Comparison of ENCODE assay signal across 13 mouse cellular contexts in genomic region chr10:100617233-100617903, GRCm38 (mm10). TPM values are rescaled to one million over a fixed set of nuclear protein-coding genes. Genes with fewer than 3 reads are reported as not detected.
A peak's percentile ranks its signal among the peaks of the same experiment; 100 is the strongest.
DNase-seq lines count a peak whose midpoint lies in the region; ATAC-seq and TF ChIP-seq lines count a peak whose summit lies in the region.
"Had no signal": no experiment of that assay in that cellular context is flagged by ENCODE, and none has a peak within 500 bp of the region (broad histone marks: within the 10 kb centered on the region; RNA-seq: fewer than 3 reads in every experiment).

No protein-coding gene starts in this region.

- H3K9ac ChIP-seq in forebrain, embryonic 12.5 days, result no peak overlapping the region
- no peak overlapping the region for H3K9ac ChIP-seq in neural tube, embryonic 14.5 days (replicated peaks; ENCODE audit: low read depth, low read length)
- H3K9ac ChIP-seq in neural tube, embryonic 15.5 days (replicated peaks), result no peak overlapping the region
- H3K9ac ChIP-seq in forebrain, embryonic 15.5 days (replicated peaks), result no peak overlapping the region
- H3K9ac ChIP-seq in liver, postnatal 0 days (replicated peaks), result no peak overlapping the region
- H3K9ac ChIP-seq: intestine, embryonic 15.5 days; liver, embryonic 12.5 days had no signal

- 80% methylated on average over 6 of the region's 6 CpGs for WGBS in forebrain, embryonic 12.5 days
- WGBS in forebrain, embryonic 10.5 days, result 81% methylated on average over 6 of the region's 6 CpGs
- WGBS in neural tube, embryonic 14.5 days, result 73% methylated on average over 6 of the region's 6 CpGs
- 71% methylated on average over 6 of the region's 6 CpGs for WGBS in neural tube, embryonic 15.5 days
- WGBS in forebrain, embryonic 15.5 days, result 62% methylated on average over 6 of the region's 6 CpGs
- WGBS in liver, postnatal 0 days (ENCODE audit: insufficient replicate concordance), result 77% methylated on average over 6 of the region's 6 CpGs

- no peaks in the 10 kb centered on the region for H3K4me1 ChIP-seq in forebrain, embryonic 12.5 days
- H3K4me1 ChIP-seq in forebrain, embryonic 10.5 days, result no peaks in the 10 kb centered on the region
- H3K4me1 ChIP-seq in neural tube, embryonic 14.5 days (ENCODE audit: control insufficient read depth, insufficient read depth, low read length), result no peaks in the 10 kb centered on the region
- H3K4me1 ChIP-seq in neural tube, embryonic 15.5 days, result no peaks in the 10 kb centered on the region
- no peaks in the 10 kb centered on the region for H3K4me1 ChIP-seq in forebrain, embryonic 15.5 days
- no peaks in the 10 kb centered on the region for H3K4me1 ChIP-seq in liver, postnatal 0 days (ENCODE audit: insufficient read depth)
- H3K4me1 ChIP-seq: intestine, embryonic 15.5 days; liver, embryonic 12.5 days had no signal

- no peak for TF ChIP-seq CTCF in liver, postnatal 0 days (IDR thresholded peaks at IDR 0.05; ENCODE audit: low read depth)

- no peak for TF ChIP-seq EP300 in liver, postnatal 0 days (IDR thresholded peaks at IDR 0.05; ENCODE audit: low read depth)

- H3K27me3 ChIP-seq in forebrain, embryonic 12.5 days, result no peaks in the 10 kb centered on the region
- no peaks in the 10 kb centered on the region for H3K27me3 ChIP-seq in forebrain, embryonic 10.5 days (ENCODE audit: poor library complexity, severe bottlenecking)
- no peaks in the 10 kb centered on the region for H3K27me3 ChIP-seq in neural tube, embryonic 14.5 days (ENCODE audit: control insufficient read depth, insufficient read depth, low read length)
- H3K27me3 ChIP-seq in neural tube, embryonic 15.5 days (replicated peaks), result no peaks in the 10 kb centered on the region
- H3K27me3 ChIP-seq in forebrain, embryonic 15.5 days, result no peaks in the 10 kb centered on the region
- no peaks in the 10 kb centered on the region for H3K27me3 ChIP-seq in liver, postnatal 0 days (ENCODE audit: insufficient read depth, low read length)
- H3K27me3 ChIP-seq: intestine, embryonic 15.5 days; liver, embryonic 12.5 days had no signal

- H3K9me3 ChIP-seq in forebrain, embryonic 12.5 days, result no peaks in the 10 kb centered on the region
- no peaks in the 10 kb centered on the region for H3K9me3 ChIP-seq in forebrain, embryonic 10.5 days
- no peaks in the 10 kb centered on the region for H3K9me3 ChIP-seq in neural tube, embryonic 14.5 days (ENCODE audit: control insufficient read depth, low read length)
- H3K9me3 ChIP-seq in neural tube, embryonic 15.5 days (replicated peaks), result no peaks in the 10 kb centered on the region
- H3K9me3 ChIP-seq in forebrain, embryonic 15.5 days, result no peaks in the 10 kb centered on the region
- H3K9me3 ChIP-seq in liver, postnatal 0 days (ENCODE audit: low read length), result no peaks in the 10 kb centered on the region
- H3K9me3 ChIP-seq: intestine, embryonic 15.5 days; liver, embryonic 12.5 days had no signal

- peak; percentile 49; the same call in 1 of the 2 replicates for ATAC-seq in forebrain, embryonic 12.5 days (ENCODE audit: low FRiP score)
- ATAC-seq in neural tube, embryonic 14.5 days (ENCODE audit: low read depth), result peak; percentile 41; the same call in 1 of the 2 replicates
- no peak for ATAC-seq in neural tube, embryonic 15.5 days (ENCODE audit: low FRiP score)
- peak; percentile 93 for ATAC-seq in forebrain, embryonic 15.5 days (replicated peaks)
- ATAC-seq in liver, postnatal 0 days, result no peak
- ATAC-seq: intestine, embryonic 15.5 days; liver, embryonic 12.5 days had no signal

- no peak overlapping the region for H3K27ac ChIP-seq in forebrain, embryonic 12.5 days
- H3K27ac ChIP-seq in forebrain, embryonic 10.5 days, result no peak overlapping the region
- H3K27ac ChIP-seq in neural tube, embryonic 14.5 days (ENCODE audit: low read depth, low read length), result no peak overlapping the region
- H3K27ac ChIP-seq in neural tube, embryonic 15.5 days (replicated peaks), result no peak overlapping the region
- no peak overlapping the region for H3K27ac ChIP-seq in forebrain, embryonic 15.5 days (replicated peaks)
- no peak overlapping the region for H3K27ac ChIP-seq in liver, postnatal 0 days (ENCODE audit: low read depth)
- H3K27ac ChIP-seq: intestine, embryonic 15.5 days; liver, embryonic 12.5 days had no signal

- H3K36me3 ChIP-seq in forebrain, embryonic 12.5 days (replicated peaks), result no peaks in the 10 kb centered on the region
- H3K36me3 ChIP-seq in forebrain, embryonic 10.5 days (replicated peaks), result no peaks in the 10 kb centered on the region
- H3K36me3 ChIP-seq in neural tube, embryonic 14.5 days (ENCODE audit: control insufficient read depth, insufficient read depth, low read length), result no peaks in the 10 kb centered on the region
- H3K36me3 ChIP-seq in neural tube, embryonic 15.5 days, result no peaks in the 10 kb centered on the region
- H3K36me3 ChIP-seq in forebrain, embryonic 15.5 days, result no peaks in the 10 kb centered on the region
- H3K36me3 ChIP-seq in liver, postnatal 0 days (replicated peaks; ENCODE audit: insufficient read depth, low read length), result no peaks in the 10 kb centered on the region
- H3K36me3 ChIP-seq: intestine, embryonic 15.5 days; liver, embryonic 12.5 days had no signal

- no peak overlapping the region for H3K4me2 ChIP-seq in forebrain, embryonic 12.5 days
- H3K4me2 ChIP-seq in neural tube, embryonic 14.5 days (ENCODE audit: low read depth, low read length), result no peak overlapping the region
- H3K4me2 ChIP-seq in neural tube, embryonic 15.5 days, result no peak overlapping the region
- H3K4me2 ChIP-seq in forebrain, embryonic 15.5 days (replicated peaks), result no peak overlapping the region
- no peak overlapping the region for H3K4me2 ChIP-seq in liver, postnatal 0 days (ENCODE audit: low read depth, low read length)
- H3K4me2 ChIP-seq: intestine, embryonic 15.5 days; liver, embryonic 12.5 days had no signal

- H3K4me3 ChIP-seq in forebrain, embryonic 12.5 days (replicated peaks), result no peak overlapping the region
- H3K4me3 ChIP-seq in forebrain, embryonic 10.5 days, result no peak overlapping the region
- no peak overlapping the region for H3K4me3 ChIP-seq in neural tube, embryonic 14.5 days (ENCODE audit: low read depth, low read length)
- H3K4me3 ChIP-seq in neural tube, embryonic 15.5 days (replicated peaks), result no peak overlapping the region
- H3K4me3 ChIP-seq in forebrain, embryonic 15.5 days, result no peak overlapping the region
- no peak overlapping the region for H3K4me3 ChIP-seq in liver, postnatal 0 days (ENCODE audit: low read depth, low read length)
- H3K4me3 ChIP-seq: intestine, embryonic 15.5 days; liver, embryonic 12.5 days had no signal

- no peak for DNase-seq in forebrain, embryonic 10.5 days (ENCODE audit: extremely low spot score, low spot score)
- peak; percentile 17 to 82 for DNase-seq in layer of hippocampus, postnatal 14 days (ENCODE audit: low spot score in 2 of 2)
- DNase-seq in liver, result no peak
- DNase-seq in liver, postnatal 0 days, result no peak
- DNase-seq: lung, postnatal 14 days had no signal

RNA-seq across cellular contexts. Expression of gene 1700017N19Rik, which starts 27.1 kb away (rescaled TPM):
- polyA plus RNA-seq in forebrain, embryonic 12.5 days (2016; fragmentation: Nextera tagmentation; extraction: Ambion mirVana), result not detected in 2 replicates
- not detected in 2 replicates for polyA plus RNA-seq in forebrain, embryonic 10.5 days (2016; fragmentation: Nextera tagmentation; extraction: Ambion mirVana)
- polyA plus RNA-seq in neural tube, embryonic 14.5 days (2014; fragmentation: Nextera tagmentation; extraction: Ambion mirVana), result 0.25 TPM in 1 of 2 replicates, not detected in the other
- polyA plus RNA-seq in neural tube, embryonic 15.5 days (2015; fragmentation: Nextera tagmentation; extraction: Ambion mirVana), result 0.29 and 0.68 TPM in 2 replicates
- polyA plus RNA-seq in forebrain, embryonic 15.5 days (2015; fragmentation: Nextera tagmentation; extraction: Ambion mirVana), result not detected in 2 replicates
- total RNA-seq in layer of hippocampus, postnatal 14 days (2021), result not detected
- not detected in 2 replicates for polyA plus RNA-seq in liver, postnatal 0 days (2015; fragmentation: Nextera tagmentation; extraction: Ambion mirVana)
- total RNA-seq: left cerebral cortex, adult 18-20 months had no signal
- polyA plus RNA-seq: heart, embryonic 16.5 days; intestine, embryonic 15.5 days; liver, embryonic 12.5 days had no signal

RNA-seq across cellular contexts. Expression of gene 4930430F08Rik, which starts 27.1 kb away (rescaled TPM):
- polyA plus RNA-seq in forebrain, embryonic 12.5 days (2016; fragmentation: Nextera tagmentation; extraction: Ambion mirVana), result 11.4 and 11.9 TPM in 2 replicates
- polyA plus RNA-seq in forebrain, embryonic 10.5 days (2016; fragmentation: Nextera tagmentation; extraction: Ambion mirVana), result 10.4 and 11.8 TPM in 2 replicates
- 16.1 and 19.3 TPM in 2 replicates for polyA plus RNA-seq in neural tube, embryonic 14.5 days (2014; fragmentation: Nextera tagmentation; extraction: Ambion mirVana)
- polyA plus RNA-seq in neural tube, embryonic 15.5 days (2015; fragmentation: Nextera tagmentation; extraction: Ambion mirVana), result 16.1 and 16.9 TPM in 2 replicates
- polyA plus RNA-seq in forebrain, embryonic 15.5 days (2015; fragmentation: Nextera tagmentation; extraction: Ambion mirVana), result 13.9 and 15.2 TPM in 2 replicates
- total RNA-seq in layer of hippocampus, postnatal 14 days (2021), result 10 to 100 TPM; 24.5 to 26.9 TPM
- 5.0 and 5.1 TPM in 2 replicates for polyA plus RNA-seq in liver, postnatal 0 days (2015; fragmentation: Nextera tagmentation; extraction: Ambion mirVana)

Comparison
In these comparisons a context has a peak if more than half of its experiments do, and no peak if none do; other contexts are left out.
1. ATAC-seq: peak in forebrain, embryonic 12.5 days (single experiment), neural tube, embryonic 14.5 days (single experiment) and forebrain, embryonic 15.5 days (single experiment); none in neural tube, embryonic 15.5 days (single experiment) and liver, postnatal 0 days (single experiment).
2. DNase-seq: peak in layer of hippocampus, postnatal 14 days (2 of 2); none in forebrain, embryonic 10.5 days (single experiment), liver (single experiment) and liver, postnatal 0 days (single experiment).